Mouse (Mus musculus): Measurements from ENCODE around the gene Ttll11. TPM values are rescaled to one million over a fixed set of nuclear protein-coding genes. Genes with fewer than 3 reads are reported as not detected.

Ttll11 gene
- total RNA-seq, 2 experiments from 2014 or later = 2.9 to 4.0 TPM

DNA sequence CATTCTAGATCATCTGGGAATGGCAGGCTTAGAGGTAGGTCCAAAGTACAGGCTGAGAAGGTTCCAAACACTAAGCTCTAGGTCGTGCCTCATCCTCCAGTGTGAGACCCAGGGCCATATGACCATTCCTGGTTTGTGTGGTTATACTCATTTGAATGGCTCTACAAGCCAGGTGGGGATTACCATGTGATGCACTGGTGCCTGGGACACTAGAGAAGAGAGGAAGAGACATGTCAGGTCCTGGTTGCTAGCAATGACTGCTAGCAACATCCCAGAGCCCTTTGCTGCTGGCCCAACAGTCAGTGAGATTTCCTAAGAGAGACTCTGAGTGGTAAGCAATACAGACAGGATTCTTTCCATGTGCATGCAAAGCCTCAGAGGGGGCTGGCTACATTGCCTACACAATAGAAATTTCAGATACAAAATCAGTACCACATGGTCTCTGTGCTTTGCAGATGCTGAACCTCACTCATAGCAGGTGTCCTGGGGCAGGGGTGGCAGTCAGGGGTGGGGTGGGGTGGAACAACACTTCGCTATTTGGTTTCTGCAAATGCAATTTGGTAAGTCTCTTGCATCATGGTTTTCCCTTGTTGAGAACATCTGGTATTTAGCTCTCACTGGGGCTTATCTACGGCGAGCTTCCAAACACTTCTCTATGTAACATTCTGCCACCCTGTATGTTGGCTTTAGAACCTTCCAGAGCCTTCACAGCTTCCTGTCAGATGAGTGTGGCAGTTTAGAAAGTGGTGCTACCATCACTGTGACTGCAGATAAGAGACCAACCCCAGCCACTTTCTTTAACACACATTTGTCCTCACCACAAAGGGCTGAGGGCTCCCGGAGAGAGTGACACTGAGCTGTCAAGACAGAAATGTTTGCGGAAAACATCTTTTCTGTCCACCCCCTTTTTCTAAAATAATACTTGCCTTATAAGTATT, 148.5 kb downstream of the Ttll11 start:
- no peak for DNase-seq (ENCODE audit: low spot score in 2 of 2)

DNA sequence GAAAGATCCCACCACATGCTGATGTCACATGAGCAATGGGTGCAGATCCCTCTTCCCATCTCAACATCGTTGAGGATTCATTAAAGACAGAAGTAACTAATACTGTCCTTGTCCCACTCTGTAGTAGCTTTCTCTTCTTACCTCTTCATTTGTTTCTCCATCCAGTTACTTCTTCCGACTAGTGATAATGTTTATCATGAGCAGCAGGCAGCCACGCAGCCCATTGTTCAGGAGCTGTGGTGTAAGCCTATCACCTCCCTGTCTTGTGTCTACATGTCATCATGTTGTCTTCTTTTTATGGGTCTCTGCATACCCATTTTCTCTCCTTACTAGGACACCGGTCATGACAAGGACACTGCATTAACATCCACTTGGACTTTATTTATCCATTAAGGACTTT, 150.6 kb downstream of the Ttll11 start:
- no peak for DNase-seq (ENCODE audit: low spot score in 2 of 2)

DNA sequence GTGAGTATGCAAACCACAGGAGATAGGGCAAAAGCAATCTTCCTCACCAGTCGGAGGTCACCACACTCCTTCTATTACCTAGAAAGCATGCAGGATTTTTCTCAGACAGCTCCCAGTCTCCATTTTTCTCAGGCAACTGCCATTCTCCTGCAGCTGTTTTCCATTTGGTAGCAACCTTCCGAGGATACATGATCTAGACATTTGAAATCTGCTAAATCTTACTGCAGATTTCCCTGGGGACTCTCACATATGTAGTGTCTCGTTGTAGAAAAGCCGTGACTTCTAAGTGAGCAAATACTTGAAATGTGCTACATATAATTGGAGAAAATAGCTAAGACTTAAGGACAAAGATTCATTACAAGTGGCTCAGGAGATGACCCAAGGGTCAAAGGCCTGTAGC, 151.8 kb downstream of the Ttll11 start:
- no peak for DNase-seq (ENCODE audit: low spot score in 2 of 2)

DNA sequence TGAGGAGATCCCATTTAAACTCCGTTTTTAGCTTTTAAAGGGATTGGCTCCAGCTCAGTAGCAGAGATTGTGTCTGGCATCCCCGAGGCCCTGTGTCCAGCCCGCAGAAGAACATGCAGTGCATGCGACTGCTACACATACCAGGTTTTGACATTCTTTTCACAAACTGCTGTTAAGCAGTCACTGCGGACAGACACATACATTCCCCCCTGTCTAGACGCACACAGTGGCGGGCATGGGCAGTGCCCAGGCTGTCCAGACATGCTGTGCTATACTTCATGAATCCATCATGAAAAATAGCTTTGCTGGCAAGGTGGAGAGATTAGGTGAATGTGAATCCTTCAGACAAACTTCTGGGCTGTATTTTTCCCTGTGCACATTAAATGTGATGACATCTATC, 154.6 kb downstream of the Ttll11 start:
- DNase-seq (ENCODE audit: low spot score in 2 of 2) = no peak

DNA sequence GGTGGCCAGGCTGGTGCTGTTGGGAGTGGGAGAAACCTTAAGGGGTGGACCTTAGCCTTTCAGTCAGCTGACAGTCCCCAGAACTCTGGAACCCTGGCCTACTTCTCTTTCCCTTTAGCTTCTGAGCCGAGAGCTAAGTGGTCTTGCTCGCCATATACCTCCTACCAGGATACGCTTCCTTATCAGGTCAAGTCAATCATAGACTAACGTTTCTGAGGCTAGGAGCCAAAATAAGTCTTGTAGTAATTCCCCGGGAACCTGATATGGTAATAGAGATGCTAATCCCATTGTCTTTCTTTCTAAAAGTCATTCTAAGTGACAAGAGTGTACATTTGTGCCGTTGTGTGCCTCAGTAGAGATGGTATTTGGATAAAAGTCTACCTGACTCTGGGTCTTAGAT, 156.1 kb downstream of the Ttll11 start:
- no peak for DNase-seq (ENCODE audit: low spot score in 2 of 2)

DNA sequence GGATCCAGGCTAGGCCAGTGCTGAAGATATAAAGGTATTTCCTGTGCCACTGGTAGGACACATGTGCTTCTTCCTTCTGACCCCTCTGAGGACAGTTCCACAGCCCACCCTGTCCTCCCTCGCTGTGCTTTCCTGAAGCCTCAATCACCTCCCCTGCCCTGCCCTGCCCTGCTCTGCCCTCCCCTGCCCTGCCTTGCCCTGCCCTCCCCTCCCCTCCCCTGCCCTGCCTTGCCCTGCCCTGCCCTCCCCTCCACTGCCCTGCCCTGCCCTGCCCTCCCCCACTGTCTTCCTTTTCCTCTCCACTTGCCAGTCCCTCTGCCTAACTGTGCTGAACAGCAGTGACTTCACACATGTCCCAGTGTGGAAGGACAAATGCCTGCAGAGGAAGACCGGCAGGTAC, 160.8 kb downstream of the Ttll11 start:
- no peak for DNase-seq (ENCODE audit: low spot score in 2 of 2)

DNA sequence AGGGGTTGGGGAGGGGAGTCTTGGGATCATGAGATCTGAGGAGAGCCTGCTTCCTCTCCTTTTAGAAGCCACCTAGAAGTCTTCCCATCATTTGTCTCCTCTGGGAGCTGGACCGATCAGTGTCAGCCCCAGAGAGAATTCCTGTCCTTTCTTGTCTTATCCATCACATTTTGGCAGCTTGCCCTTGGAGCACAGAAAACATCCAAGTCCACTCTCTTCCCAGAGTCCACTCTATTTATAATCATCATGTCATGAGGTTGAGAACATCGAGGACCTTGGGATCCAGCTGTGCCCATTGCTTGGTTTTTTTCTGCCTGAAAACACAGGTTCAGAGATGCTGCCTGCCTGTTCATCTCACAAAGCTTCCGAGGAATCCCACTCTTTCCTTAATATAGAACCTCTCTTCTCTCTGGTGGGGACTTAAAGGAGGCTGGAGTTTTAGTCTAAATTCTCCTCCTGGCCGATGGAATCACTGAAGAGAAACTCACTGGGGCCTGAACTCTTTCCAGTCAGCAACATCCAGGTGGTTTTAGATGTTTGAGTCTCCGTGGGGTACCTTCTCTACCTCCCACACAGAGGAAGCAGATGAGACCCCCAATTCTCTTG, 163.6 kb downstream of the Ttll11 start:
- DNase-seq (ENCODE audit: low spot score in 2 of 2) = no peak

DNA sequence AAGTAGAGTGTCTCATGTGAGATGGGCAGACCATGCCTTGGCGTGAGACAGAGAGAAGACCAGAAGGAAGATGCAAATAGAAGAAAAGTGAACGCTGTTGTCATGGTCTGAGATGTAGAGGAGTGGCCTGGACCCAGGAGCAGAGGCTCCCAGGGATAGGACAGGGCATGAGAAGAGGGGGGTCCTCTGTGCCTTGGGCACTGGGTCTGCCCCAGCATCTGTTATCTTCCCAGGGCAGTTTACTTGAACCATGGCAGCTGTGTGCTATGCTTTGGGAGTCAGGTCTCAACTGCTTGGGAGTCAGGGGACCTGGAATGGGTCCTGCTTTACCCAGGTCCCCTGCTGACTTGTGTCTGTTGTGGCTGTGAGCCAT, 167.2 kb downstream of the Ttll11 start:
- no peak for DNase-seq (ENCODE audit: low spot score in 2 of 2)

DNA sequence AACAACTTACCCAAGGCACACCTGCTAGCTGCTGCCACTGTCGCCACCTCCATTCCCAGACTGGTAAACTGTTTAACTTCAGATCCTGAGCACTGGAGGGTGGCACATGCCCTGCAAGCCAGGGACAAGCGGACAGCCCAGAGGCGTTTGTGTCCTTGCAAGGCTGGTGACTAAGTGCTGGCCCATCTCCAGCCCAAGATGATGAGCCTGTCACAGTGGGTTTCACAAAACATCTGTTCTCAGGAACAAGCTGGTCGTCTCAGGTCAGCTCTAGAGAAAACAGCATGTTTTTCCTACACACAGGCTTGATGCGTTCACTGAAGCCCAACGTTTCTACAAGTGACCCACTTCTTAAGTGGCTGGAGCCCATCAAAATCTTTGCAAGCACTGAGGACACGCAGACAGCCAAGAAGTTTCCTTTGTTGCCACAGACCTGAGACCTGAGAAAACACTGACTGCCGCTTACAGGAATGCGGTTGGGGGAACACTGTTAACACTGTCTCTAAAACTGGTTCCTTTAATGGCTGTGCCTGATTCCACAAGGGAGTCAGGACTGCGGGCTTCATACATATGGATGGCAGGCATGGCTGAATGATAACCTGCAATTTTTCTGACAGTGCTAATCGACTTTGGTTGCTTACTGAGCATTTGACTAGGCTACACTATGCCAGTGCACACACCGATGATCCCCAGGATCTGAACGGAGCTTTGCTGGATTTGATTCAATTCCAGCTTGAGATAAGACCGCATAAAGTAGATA, 167.7 kb downstream of the Ttll11 start:
- DNase-seq (ENCODE audit: low spot score in 2 of 2) = peak in 1 of 2 experiments; percentile 54

DNA sequence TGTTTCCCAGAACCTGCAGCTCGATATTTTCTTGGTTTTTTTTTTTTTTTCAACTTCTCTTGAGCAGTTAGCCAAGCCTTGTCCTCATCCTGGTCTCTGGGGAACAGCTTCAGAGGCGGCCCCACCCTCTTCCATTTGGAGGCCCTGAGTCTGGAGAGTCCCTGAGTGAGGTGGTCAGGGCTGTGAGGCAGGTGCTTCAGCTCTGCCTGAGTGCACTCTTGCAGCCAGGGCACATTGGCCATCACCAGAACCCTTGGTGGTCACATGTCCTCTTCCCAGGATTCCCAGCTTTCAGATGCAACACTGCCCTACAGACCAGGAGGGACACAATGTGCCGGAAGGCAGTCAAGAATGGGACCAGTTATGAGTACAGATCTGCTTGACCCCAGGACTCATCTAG, 169.7 kb downstream of the Ttll11 start:
- DNase-seq (ENCODE audit: low spot score in 2 of 2) = no peak

DNA sequence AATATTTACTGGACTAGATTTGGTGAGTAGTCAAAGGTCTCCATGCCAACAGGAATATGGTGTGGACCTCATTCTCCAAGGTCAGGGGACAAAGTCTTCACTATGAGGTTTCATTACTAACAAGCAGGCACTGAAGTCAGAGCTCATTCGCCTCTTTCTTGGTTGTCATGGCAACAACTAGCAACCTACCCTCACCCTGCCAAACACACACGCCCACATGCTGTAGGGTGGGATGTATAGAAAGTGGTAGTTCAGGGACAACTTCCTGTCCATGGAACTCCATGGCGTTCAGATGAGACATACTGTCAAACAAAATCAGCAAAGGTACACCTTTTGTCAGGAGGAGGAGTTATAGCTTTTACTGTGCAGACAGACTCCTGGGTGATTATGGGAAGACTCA, 170.6 kb downstream of the Ttll11 start:
- DNase-seq (ENCODE audit: low spot score in 2 of 2) = no peak

DNA sequence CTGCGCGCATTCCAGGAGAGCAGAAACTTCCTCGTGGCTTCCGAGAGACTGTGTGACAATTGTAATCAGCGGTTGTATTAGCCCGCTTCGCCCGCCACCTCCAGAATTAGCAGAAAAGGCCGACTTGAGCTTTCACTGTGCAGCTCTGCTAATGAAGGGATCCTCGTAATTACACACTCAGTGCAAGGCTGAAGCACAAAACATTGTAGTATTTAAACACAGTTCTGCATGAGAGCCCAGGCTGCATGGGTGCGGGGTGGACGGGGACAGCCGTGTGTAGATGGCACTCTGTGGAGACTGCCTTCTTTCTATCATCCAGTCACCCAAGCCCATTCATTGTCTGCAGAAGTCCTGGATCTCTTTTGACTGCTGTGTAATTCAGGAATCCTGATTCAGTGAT, 173.8 kb downstream of the Ttll11 start:
- no peak for DNase-seq (ENCODE audit: low spot score in 2 of 2)

DNA sequence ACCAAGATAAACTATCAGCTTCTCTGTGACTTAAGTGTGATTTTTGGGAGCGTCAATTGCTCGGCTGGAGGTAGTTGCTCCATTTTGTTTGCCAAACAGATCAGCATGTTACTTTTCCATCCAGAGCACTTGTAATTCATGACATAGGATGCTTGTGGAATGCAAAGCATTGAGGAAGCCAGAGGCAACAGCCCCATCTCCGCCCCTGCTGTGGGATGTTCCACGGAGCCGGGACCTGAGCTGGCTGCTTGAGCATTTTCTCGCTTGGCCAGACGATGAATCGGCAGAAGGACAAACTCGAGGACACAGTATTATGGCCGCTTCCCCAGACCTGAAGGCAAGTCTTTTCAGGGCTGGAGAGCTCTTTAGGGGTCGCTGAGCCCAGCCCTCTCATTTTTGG, 176.6 kb downstream of the Ttll11 start:
- DNase-seq (ENCODE audit: low spot score in 2 of 2) = no peak

DNA sequence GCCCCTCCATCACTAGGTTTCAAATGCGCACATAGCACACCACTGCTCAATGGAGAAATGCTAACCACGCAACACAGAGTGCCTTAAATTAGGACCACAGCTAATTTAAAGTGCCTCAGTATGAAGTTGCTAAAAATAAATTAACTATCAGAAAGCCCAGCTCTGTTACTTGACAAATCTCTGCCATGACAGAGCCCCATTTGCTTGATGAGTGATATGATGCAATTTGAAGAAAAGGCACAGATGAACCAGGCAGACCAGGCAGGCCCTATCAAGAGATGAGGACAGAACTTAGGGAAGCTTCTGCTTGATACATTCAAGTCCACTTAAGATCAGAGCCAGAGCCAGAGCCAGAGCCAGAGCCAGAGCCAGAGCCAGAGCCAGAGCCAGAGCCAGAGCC, 178.0 kb downstream of the Ttll11 start:
- DNase-seq (ENCODE audit: low spot score in 2 of 2) = no peak

DNA sequence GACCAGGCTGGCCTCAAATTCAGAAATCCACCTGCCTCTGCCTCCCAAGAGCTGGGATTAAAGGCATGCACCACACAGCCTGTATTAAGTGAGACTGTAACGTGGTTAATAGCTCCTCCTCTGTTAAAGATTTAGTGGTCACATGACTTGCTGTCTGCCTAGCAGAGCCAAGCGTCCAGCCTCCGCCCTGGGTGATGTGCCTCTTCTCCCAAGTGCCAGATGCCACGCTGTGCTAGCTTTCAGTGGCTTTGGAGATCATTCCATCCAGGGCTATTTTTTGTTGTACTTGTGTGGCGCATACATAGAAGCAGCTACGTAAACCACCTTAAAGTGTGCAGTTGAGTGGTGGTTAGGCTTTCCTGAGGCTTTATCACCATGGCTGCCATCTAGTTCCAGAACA, 180.6 kb downstream of the Ttll11 start:
- DNase-seq (ENCODE audit: low spot score in 2 of 2) = no peak

DNA sequence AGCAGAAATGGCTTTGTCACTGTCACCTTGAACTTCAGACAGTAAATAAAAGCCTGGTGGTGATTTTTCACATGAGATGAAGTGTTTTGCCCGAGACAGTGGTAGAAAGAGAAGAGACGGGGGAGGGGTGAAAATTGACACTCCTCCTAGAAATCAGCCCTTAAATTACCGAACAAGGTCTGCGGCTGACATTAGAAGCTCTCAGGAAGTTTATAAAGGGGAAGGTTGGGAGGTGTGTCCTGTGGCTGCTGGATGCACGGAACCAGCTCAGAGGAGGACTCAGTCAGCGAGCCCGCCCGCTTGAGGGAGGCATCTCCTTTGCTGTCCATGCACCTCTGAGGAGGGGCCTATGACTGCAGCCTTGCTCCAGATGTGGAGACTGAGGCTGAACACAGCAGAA, 181.7 kb downstream of the Ttll11 start:
- no peak for DNase-seq (ENCODE audit: low spot score in 2 of 2)

DNA sequence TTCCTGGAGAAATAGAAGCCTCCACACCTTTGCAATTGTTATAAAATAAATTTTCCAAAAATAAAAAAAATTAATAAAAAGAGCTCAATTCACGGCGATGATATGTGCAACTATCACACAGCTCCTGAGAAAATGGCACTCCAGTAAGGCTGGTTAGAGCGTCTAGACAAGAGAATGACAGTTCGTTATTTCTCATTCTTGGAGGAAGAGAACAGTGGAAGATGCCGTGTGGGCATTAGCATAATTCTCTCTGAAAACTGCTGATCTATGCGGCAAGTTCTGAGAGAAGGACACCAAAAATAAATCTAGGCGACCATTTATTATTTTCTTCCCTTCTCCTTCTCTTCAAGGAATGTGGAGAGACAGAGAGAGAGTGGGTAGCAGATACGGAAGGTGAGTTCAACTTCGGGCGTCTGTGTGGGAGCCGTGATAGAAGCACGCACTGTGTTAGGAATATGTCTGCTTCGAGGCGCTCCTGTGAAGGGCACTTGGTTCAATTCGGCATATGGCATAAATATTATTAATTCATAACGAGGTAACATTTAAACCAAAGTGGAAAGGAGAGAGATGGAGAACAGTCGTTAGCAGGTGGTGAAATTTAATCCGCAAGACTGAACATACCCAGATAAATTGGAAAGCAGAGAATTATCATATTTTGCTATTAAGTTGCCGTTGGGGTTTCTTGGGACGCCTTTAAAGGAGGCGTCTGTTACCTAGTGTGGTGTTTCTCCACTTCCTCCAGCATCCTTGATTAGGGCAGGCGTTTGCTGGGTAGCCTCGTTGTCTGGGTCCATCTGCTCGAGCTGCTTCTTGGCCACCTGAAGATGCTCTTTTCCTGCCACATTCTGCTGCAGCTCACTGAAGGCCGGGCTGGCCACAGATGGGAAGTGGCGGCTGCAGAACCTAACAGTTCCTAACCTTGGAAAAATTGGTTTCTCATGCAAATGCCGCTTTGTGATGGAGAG, 190.1 kb downstream of the Ttll11 start:
- no peak for DNase-seq (ENCODE audit: low spot score in 2 of 2)

DNA sequence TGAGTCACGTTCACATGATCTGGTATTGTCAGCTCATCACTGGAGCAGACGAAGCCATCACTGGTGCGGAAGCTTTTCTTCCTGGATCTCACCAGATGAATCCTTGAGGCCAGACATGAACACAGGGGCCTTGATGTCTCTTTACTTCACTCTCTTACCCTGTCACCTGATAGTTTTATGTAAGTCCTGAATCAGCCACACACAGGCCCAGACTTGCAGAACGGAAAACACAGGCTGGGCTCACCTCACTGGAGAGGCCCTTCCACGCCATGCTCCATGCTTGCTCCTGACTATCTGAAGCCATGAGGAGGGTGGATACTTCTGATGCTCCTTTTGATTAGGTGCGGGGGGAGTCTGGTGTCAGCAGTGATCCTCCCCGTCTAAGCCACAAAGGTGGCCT, 193.8 kb downstream of the Ttll11 start:
- DNase-seq (ENCODE audit: low spot score in 2 of 2) = no peak

DNA sequence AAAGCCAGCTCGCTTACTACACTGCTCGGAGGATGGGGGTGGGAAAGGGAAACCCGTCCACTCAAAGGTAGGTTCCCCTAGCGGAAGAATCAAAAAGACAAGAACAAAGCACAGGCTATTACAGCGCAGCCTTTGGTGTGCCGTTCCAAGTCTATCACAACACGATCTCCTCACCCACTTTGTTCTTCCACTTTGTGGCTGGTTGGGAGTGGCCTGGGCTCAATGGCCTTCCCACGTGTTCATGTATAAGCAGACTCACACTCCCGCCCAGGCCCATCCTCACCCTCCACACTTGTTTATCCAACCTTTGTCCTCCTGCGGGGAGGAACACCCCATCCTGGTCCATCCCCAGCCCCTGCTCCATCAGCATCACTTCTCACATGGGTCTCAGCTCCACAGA, 196.3 kb downstream of the Ttll11 start:
- no peak for DNase-seq (ENCODE audit: low spot score in 2 of 2)

DNA sequence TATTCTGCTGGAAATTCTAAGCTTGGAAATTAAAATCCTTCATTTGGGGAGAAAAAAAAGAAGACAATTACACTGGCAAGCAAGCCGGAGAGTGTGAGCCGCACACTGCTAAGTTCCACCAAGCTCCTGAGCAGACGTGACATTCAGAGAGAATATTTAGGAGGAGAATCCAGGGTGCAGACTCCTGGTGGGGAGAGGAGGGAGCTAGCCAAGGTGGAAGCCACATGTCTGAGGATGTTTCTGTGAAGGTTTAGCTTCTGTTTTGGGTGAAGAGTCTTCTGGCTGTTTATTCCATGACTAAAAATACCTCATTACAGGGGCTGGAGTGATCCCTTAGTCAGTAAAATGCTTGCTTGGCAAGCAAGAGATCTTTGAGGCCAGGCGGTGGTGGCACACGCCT, 200.4 kb downstream of the Ttll11 start:
- no peak for DNase-seq (ENCODE audit: low spot score in 2 of 2)

DNA sequence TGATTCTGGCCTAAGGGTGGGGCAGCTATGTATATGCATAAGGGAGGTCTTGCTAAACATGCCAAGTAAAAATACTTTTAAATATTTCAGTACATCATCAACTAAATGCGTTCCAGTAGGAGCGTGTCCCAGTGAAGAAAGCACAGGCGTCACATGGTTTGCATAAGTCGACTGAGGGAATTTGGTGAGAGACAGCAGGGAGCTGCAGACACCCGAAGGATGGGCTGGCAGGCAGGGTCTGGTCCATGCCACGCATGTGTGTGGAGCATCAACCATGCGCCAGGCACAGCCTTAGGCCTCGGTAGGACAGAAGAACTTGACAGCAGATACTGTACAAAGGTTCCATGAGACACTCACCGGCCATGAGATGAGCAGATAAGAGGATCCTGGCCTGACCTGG, 202.8 kb downstream of the Ttll11 start:
- DNase-seq (ENCODE audit: low spot score in 2 of 2) = no peak

All from adrenal gland, postnatal 4 days (tissue).